Mouse (Mus musculus) testis, adult 2 months (tissue): ENCODE data around the gene Oit3.
A peak's percentile ranks its signal among the peaks of the same experiment; 100 is the strongest.

ENCODE experiments used
- CTCF ChIP-seq: fragments of 200-500 bp; IDR thresholded peaks from 2 replicates; pipeline ENCODE4 v1.5.1; 2012; ENCODE audit warnings: low read depth, mild to moderate bottlenecking, inconsistent platforms, low read length, moderate library complexity; ENCODE audit not compliant: control insufficient read depth, insufficient read depth, insufficient replicate concordance
- POLR2A ChIP-seq: fragments of 200-500 bp; IDR thresholded peaks from 2 replicates; pipeline ENCODE4 v1.6.1; 2012; ENCODE audit warnings: low read depth, mild to moderate bottlenecking, inconsistent platforms, low read length, moderate library complexity; ENCODE audit not compliant: control insufficient read depth

DNA sequence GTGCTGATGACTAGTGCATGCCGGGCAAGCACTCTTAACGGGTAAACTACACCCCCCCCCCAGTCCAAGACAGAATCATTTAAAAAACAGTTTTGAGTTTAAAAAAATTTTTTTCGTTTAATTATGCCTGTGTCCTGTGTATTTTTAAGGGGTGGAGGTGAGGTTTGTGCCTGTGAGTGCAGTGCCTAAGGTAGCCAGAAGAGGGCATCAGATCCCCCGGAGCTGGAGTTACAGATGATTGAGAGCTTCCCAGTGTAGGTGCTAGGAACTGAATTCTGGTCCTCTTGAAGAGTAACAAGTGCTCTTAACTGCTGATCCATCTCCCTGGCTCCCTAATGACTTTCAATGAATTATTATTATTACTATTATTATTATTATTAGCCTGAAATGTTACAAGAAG is 62.9 kb downstream of the Oit3 start:
- TF ChIP-seq POLR2A, result no peak
- TF ChIP-seq CTCF, result peak; percentile 53; the same call in 1 of the 2 replicates
